Mouse (Mus musculus): Measurements from ENCODE around the gene Olfr317.
"Not testable (repeated sequence)": the region's sequence is repeated elsewhere in the genome, so short reads cannot be mapped to it uniquely, and the experiment has no call there.

Olfr317 gene

DNA sequence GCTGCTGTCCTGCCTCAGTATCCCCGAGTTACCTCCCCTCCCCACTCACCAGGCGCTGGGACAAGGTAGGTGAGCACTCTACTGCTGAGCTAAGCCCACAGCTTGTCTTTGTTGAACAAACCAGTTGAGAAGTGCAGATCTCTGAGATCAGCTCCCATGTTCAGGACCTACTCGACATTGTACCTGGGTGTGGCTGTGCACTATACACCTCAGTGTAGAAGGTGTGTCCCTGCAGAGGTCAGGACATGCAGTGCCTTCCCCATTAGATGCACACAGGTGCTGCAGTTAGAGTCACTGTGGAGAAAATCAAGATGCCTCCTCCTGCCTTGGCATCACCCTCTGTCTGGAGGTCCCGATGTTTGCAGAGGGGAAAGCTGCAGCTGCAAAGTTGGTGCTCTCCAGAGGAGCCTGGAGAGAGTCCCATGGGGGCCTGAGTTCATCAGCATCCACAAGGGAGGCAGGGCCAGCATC is at the start of gene Olfr317:
TSS of gene Olfr317 (minus strand) at position 421 of the 471 bp plus-strand sequence.
- DNase-seq (ENCODE audit: low spot score in 2 of 2), result no peak

DNA sequence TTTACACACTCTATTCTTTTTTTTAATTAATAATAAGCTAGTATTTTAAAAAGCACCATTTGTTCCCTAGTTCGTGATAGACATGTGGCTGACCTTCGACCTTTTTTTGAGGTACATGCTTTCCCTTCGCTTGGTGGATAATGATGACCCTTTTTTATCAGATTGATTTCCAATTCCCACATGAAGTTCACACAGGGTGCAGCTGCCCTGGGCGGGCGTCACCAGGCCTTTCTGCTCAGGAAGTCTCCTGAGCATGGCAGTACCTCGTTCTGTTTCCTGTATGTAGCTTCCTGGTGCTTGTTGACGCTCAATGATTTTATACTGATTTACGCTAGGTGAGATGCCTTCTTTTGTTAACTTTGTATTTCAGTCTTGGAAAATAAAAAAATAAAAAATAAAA is 49.3 kb upstream of the Olfr317 start:
- no peak for DNase-seq (ENCODE audit: low spot score in 2 of 2)

DNA sequence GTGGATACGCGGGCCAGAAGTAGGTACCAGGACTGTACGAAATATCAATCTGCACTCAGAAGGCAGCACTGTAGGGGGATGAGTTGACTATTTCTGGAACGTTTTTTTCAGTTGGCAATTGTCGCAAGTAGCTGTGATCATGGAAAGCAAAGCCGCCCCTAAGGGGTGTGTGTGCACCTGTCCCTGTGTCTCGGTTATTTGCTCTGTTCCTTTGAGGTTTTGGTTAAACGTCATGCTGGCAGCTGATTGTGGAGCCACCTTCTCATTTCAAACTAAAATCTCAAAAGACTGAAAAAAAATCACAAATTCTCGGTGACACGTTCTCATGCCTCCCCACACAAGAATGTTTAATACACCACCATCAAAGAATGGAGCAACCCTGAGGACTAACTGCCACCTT is 48.6 kb upstream of the Olfr317 start:
- DNase-seq (ENCODE audit: low spot score in 2 of 2), result no peak

DNA sequence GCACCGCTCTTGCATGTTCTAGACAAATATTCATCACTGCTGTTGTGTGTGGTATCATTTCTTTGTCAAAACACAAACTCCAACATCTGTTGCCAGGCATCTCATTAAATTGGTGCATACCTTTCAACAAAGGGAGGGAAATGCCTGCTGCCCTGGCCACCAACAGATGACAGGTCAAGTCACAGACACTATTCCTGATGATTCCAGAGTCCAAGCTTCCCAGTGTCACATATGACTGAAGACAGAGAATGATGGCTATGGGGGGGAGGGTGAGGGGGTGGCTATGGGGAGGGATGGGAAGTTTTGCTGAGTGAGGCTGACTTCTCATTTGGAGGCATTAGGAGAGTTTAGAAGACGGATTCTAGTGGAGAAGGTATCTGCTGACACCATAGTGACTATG is 45.2 kb upstream of the Olfr317 start:
- no peak for DNase-seq (ENCODE audit: low spot score in 2 of 2)

DNA sequence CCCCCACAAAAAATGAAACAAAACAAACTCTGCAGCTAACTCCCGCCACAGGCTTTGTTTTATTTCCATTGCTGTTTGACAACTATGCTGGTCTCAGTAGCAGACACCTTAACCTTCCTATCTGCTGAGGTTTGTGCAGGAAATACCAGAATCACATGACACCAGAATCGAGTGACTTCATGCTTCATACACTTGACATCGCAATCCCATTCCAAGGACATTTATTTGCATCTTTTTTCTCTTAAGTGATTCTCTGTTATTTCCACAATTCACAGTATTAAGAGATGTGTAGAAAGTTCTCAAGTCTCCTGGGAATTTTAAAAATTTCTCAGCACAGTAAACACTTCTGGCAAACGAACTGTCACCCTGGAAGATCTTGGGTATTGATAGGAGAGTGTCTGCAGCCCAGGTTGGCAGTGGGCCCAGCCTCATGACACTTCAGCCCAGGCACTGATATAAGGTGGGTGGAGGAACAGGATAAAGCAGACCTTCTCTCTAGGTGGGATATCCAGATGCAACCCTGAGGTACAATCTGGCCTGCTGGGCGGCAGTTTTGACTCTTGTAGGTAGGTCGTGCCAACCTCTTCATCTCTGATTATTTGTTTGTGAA is 43.6 kb upstream of the Olfr317 start, which contains the start of gene Olfr314:
TSS of gene Olfr314 (plus strand) at position 473 of the 610 bp plus-strand sequence.
- DNase-seq (ENCODE audit: low spot score in 2 of 2), result no peak

DNA sequence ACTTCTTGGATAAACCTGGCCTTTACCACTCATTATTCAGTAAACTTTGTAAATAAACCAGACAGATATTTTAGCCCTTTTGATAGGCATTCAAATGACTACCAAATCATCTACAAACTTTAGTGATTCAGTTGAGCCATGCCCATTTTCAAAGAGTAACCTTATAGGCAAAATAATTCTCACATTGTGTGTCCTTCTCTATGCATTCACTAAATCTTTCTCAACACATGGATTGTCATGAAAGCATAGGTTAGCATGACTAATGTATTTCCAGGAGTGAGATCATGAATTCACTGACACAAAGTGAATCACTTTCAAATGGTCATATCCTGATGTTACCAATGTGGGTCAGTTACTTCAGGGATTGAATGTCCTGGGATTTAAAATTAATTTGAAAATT is 33.9 kb upstream of the Olfr317 start, which contains the start of gene Olfr315:
TSS of gene Olfr315 (plus strand) at position 301 of the 400 bp plus-strand sequence.
- no peak for DNase-seq (ENCODE audit: low spot score in 2 of 2)

DNA sequence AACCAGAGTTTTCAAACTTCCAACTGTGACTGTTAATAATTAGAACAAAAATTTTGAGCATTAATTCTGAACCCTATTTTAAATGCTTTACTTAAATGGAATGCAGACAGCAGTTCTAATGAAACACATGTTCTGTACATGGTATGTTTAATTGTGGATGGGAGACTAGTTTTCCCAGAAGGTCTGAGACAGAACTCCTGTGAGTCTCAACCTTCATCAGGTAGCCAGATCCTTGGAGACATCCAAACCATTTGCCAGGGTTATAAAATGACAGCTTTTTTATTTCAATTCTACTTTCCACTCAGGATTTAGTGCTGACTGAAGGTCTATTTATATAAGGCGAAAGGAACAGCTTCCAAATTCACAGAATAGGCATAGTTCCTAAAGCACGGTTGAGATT is 13.4 kb upstream of the Olfr317 start, which contains the start of gene Olfr316:
TSS of gene Olfr316 (plus strand) at position 301 of the 400 bp plus-strand sequence.
- no peak for DNase-seq (ENCODE audit: low spot score in 2 of 2)

DNA sequence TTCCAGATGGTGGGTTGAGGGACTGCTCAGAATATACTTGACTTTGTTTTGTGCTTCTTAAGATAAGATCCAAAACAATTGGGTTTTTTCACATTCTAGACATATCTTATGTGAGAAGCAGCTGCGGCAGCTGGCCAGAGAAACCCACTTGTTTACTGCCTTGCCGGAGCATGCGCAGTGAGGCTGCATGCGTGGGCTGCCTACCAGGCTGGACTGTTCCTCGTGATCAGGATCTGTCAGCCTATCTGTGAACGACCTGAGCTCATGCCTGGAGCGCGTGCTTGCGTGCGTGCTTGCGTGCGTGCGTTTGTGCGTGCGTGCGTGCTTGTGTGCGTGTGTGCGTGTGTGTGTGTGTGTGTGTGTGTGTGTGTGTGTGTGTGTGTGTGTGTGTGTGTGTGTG is 12.1 kb upstream of the Olfr317 start:
- DNase-seq (ENCODE audit: low spot score in 2 of 2), result peak; percentile 12 to 44

DNA sequence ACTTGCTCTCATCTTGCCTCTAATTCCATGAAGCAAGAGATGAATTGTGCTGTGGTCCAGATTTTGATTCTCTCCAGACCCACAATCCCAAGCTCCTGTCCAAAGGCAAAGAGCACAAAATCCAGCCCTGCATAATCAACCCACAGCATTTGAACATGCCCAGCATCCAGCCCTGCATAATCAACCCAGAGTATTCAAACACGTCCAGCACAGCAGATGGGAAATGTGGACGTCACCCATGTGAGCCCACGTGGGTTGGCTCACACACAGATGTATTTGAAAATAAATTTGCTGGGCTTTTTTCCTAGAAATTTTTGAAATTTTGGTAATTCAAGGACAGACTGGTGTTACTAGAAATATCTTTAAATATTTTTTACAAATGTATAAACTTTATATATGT is 5.6 kb downstream of the Olfr317 start:
- peak; percentile 16 to 42 for DNase-seq (ENCODE audit: low spot score in 2 of 2)

DNA sequence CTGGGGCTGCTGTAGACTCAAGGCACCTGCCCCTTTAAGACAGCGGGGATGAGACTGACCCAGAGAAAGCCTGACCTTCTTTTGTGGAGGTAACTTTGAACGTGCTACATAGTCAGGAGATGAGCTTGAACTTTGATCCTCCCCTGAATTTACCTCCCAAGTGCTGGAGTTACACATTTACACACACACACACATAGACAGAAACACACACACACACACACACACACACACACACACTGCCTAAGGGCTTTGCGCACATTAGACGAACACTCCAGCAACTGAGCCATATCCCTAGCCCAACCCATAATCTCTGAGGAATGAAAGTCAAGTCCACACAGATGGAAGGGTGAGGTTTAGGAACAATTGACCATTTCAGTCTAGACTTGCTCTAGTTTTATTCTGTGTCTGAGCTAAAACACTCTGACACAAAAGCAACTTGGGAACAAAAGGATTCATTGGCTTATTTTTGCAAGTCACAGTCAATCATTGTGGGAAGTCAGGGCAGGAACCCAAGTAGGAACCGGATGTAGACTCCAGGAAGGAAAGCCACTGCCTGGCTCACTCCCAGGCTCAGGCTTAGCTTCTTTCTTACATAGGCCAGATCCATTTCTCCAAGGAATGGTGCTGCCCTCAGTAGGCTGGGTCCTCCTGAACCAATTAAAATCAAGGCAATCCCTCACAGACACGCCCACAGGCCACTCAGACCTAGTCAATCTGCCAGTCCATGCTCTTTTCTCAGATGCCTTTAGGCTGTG is 10.9 kb downstream of the Olfr317 start:
- not testable (repeated sequence) for DNase-seq (ENCODE audit: low spot score in 2 of 2)

DNA sequence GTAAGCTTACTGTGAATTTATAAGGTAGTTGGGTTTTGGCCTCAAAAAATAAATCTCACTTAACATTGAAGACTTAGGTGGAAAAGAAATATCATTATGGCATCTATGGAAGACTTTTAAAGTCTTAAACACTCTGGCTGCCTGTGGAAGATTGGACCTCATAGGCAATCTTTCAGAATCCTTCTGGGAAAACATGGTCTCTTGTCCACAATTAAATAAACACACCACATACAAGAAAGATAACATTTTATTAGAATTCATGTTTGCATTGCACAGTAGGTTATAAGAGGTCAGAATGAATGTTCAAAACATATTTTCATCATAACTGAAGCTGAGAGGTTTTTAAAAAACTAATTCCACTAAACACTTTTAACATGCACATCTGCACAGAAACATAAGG is 15.1 kb downstream of the Olfr317 start, which contains the start of gene Olfr318:
TSS of gene Olfr318 (minus strand) at position 101 of the 400 bp plus-strand sequence.
- DNase-seq (ENCODE audit: low spot score in 2 of 2), result no peak

DNA sequence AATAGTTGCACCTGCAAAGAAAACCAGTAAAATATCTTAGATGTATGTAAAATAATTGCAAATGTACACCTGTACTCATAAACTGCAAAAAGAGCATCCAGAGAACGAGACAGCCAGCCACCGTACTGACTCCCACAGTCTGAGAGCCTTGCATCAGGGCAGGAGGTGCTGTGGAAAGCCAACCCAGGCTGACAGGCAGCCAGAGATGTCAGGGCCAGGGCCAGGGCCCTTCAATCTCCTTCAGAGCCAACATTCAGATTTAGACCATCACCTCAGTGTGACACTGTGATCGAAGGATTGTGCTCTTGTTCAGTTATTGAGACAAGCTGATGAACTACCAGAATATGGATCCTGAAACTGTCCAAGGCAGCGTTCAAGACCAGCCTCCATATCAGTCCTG is 19.3 kb downstream of the Olfr317 start:
- no peak for DNase-seq (ENCODE audit: low spot score in 2 of 2)

DNA sequence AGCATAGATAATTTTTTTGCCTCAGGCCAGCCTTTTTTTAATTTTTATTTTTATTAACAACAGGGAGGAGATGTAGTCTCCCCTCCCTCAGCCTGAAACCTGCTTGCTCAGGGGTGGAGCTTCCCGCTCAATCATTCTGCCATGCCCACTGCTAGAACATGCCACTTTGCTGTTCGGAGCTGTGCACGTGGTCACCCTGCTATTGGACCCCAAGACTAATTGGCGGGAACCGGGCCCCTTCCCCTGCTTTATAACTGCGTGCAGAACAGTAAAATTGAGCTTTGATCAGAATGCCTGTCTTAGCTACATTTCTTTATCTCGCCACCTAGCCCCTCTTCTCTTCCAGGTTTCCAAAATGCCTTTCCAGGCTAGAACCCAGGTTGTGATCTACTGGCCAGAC is 21.3 kb downstream of the Olfr317 start:
- DNase-seq (ENCODE audit: low spot score in 2 of 2), result not testable (repeated sequence)

DNA sequence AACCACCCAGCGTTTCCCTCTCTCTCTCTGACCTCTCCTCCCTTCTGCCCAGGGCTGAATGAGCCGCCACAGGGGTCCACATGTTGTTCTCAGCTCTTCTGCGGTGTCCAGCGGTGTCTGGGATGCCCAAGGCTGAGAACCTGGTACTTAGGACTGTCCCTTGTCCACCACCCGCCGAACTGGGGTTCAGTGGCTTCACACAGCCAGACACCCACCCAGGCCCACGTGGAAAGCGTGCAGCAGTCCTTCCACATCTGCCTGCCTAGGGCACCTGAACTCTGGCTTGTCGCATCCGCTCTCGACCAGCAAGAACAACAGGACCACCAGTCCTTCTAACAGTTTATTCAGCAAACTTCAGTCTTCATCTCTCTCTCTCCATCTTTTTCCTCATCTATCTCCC is 29.9 kb downstream of the Olfr317 start:
- DNase-seq (ENCODE audit: low spot score in 2 of 2), result no peak

DNA sequence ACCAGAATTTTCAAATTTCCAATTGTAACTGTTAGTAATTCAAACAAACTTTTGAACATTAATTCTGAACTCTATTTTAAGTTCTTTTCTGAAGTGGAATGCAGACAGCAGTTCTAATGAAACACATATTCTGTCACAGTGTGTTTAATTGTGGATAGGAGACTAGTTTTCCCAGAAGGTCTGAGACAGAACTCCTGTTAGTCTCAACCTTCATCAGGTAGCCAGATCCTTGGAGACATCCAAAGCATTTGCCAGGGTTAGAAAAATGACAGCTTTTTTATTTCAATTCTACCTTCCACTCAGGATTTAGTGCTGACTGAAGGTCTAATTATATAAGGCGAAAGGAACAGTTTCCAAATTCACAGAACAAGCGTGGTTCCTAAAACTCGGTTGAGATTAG is 40.1 kb downstream of the Olfr317 start, which contains the start of gene Olfr319:
TSS of gene Olfr319 (plus strand) at position 301 of the 400 bp plus-strand sequence.
- no peak for DNase-seq (ENCODE audit: low spot score in 2 of 2)
